Mouse (Mus musculus): Measurements from ENCODE around the gene 1700010B08Rik.

GRCm38 (mm10) chr2:173724940-173725807 lies 6.0 kb downstream of the 1700010B08Rik start:
- TF ChIP-seq CTCF (conservative IDR thresholded peaks at IDR 0.05; ENCODE audit: low read length) (no peak), NANOG (IDR thresholded peaks at IDR 0.05; ENCODE audit: borderline replicate concordance, low read length) (no peak)
